Mouse (Mus musculus) neutrophil, adult 83 days (primary cell): Measurements from ENCODE around the gene Nhlrc2. TPM values are rescaled to one million over a fixed set of nuclear protein-coding genes. Genes with fewer than 3 reads are reported as not detected.

Source experiments
- total RNA-seq, 2 experiments: library from RNA; stranded (reverse); gene quantifications; one replicate each; pipeline ENCODE4 v1.2.4; 2023

Nhlrc2 gene
- total RNA-seq, result 10 to 100 TPM; 16.3 to 18.0 TPM

DNA sequence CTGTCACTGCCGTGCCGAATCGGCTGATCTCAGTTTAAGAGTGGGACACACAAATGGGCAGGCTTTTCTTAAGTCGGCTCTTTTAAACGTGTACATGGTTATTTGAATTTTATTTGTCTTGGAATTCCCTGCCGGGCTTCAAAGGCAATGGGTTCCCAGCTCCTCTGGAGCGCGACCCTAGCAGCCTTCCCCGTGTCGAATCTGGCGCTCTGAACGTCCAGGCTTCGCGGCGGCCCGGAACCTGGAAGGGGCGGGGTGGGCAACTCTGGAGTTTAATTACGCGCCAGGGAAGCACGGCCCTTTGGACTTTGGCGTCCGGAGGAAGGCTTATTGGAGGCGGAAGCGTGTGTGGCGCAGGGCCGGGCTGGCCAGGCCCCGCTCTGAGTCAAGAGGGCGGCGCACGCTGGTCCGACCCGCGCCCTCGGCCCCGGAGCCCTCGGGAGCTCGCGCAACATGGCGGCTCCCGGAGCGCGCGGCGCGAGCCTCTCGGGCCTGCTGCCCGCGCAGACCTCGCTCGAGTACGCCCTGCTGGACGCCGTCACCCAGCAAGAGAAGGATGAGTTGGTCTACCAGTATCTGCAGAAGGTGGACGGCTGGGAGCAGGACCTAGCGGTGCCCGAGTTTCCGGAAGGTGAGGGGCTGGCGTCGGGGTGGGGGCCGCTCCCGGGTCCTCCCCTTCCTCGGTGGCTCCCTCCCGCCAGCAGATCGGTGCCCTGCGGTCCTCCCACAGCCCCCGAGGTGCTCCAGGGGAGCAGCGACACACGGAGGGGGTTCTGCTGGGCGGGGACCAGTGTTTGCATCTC is at the start of gene Nhlrc2:
Gene Nhlrc2 (plus strand): TSS at position 32 of the 803 bp plus-strand sequence.

GRCm38 (mm10) chr19:56547456-56548229 is 418 bp upstream of the Nhlrc2 start, which contains the start of gene Dclre1a:
Dclre1a (minus strand) TSS chr19:56548222.

Other genes starting within 250 kb of the Nhlrc2 start
- under 1 TPM; 0.33 to 0.49 TPM for gene Nrap, start 158.2 kb upstream of the Nhlrc2 start, total RNA-seq
- gene Casp7, start 151.1 kb upstream of the Nhlrc2 start, total RNA-seq, result 10 to 100 TPM; 32.3 to 36.6 TPM
- gene Plekhs1, start 86.6 kb upstream of the Nhlrc2 start, total RNA-seq, result 1 to 10 TPM; 1.2 to 1.7 TPM
- gene Dclre1a, start within 50 bp of the Nhlrc2 start, total RNA-seq, result 10 to 100 TPM; 10.9 to 13.1 TPM
- gene Adrb1, start 173.9 kb downstream of the Nhlrc2 start, total RNA-seq, result under 1 TPM; 0.18 to 0.26 TPM